Mouse (Mus musculus) layer of hippocampus, adult 2 months (tissue): ENCODE results near the gene Xylb. TPM values are rescaled to one million over a fixed set of nuclear protein-coding genes. Genes with fewer than 3 reads are reported as not detected.

Source experiments
- DNase-seq, 2 experiments: peaks; one replicate each; pipeline ENCODE4 v3.0.0; 2022; ENCODE audit warnings: low spot score in 2 of 2
- H3K27ac ChIP-seq: fragments of 200-600 bp; 2 replicates; pipeline ENCODE4 v1.8.1; 2022
- H3K4me3 ChIP-seq: fragments of 200-600 bp; 2 replicates; pipeline ENCODE4 v1.8.1; 2022; ENCODE audit warnings: mild to moderate bottlenecking
- CTCF ChIP-seq: fragments of 200-600 bp; conservative IDR thresholded peaks from 2 replicates; pipeline ENCODE4 v1.8.1; 2022; ENCODE audit warnings: antibody characterized with exemption, mild to moderate bottlenecking, moderate library complexity
- total RNA-seq, 2 experiments: library from RNA; stranded (reverse); gene quantifications; 2 replicates each; pipeline ENCODE4 v1.2.3; 2021

Gene Xylb
- total RNA-seq, 2 experiments from 2014 or later: 4.9 to 5.1 TPM

- H3K4me3 ChIP-seq: no peak overlapping the region
- no peak for DNase-seq
- no peak for TF ChIP-seq CTCF
- H3K27ac ChIP-seq: no peak overlapping the region
Observed at GRCm38 (mm10) chr9:119419852-119420438, 62.8 kb downstream of the Xylb start.

- no peak overlapping the region for H3K4me3 ChIP-seq
- TF ChIP-seq CTCF: no peak
- DNase-seq: no peak
- peak overlapping the region; percentile 14; the same call in 1 of the 2 replicates for H3K27ac ChIP-seq
Observed at GRCm38 (mm10) chr9:119425217-119425975, 68.2 kb downstream of the Xylb start.

- DNase-seq: no peak
- H3K27ac ChIP-seq: 0 out of 2 replicates have a peak overlapping the region, but pooled peaks have one; percentile 14
Observed at GRCm38 (mm10) chr9:119425976-119426415, 68.8 kb downstream of the Xylb start.

GRCm38 (mm10) chr9:119426483-119426882 is 69.3 kb downstream of the Xylb start:
- DNase-seq: no peak
- TF ChIP-seq CTCF: no peak
- Histone ChIP-seq H3K27ac (no peak overlapping the region), H3K4me3 (no peak overlapping the region)

More at GRCm38 (mm10) chr9:119425976-119426415, 68.8 kb downstream of the Xylb start:
- no peak for TF ChIP-seq CTCF
- no peak overlapping the region for H3K4me3 ChIP-seq

GRCm38 (mm10) chr9:119430311-119430710 is 73.1 kb downstream of the Xylb start:
- TF ChIP-seq CTCF: peak; percentile 90
- H3K4me3 ChIP-seq: no peak overlapping the region

GRCm38 (mm10) chr9:119435855-119436254 is 78.7 kb downstream of the Xylb start:
- DNase-seq: no peak
- Histone ChIP-seq H3K4me3 (no peak overlapping the region), H3K27ac (no peak overlapping the region)
- TF ChIP-seq CTCF: no peak

More at GRCm38 (mm10) chr9:119430311-119430710, 73.1 kb downstream of the Xylb start:
- DNase-seq: peak; percentile 63 to 77
- no peak overlapping the region for H3K27ac ChIP-seq

GRCm38 (mm10) chr9:119438065-119438464 is 80.9 kb downstream of the Xylb start:
- no peak overlapping the region for H3K27ac ChIP-seq
- no peak for TF ChIP-seq CTCF
- no peak overlapping the region for H3K4me3 ChIP-seq
- DNase-seq: no peak

- no peak for TF ChIP-seq CTCF
- H3K27ac ChIP-seq: no peak overlapping the region
Observed at GRCm38 (mm10) chr9:119438498-119439000, 81.4 kb downstream of the Xylb start.

More at GRCm38 (mm10) chr9:119438498-119439000, 81.4 kb downstream of the Xylb start:
- DNase-seq: no peak
- H3K4me3 ChIP-seq: no peak overlapping the region

Other genes with a start within 250 kb of the Xylb start
- gene Acaa1b, start 200.3 kb upstream of the Xylb start, total RNA-seq: 1 to 10 TPM; 1.6 TPM
- not detected for gene Gm47289, start 198.2 kb upstream of the Xylb start, total RNA-seq
- gene Slc22a13, start 148.3 kb upstream of the Xylb start, total RNA-seq: not detected
- 10 to 100 TPM; 30.2 to 31.2 TPM for gene Oxsr1, start 35.0 kb upstream of the Xylb start, total RNA-seq
- gene Acaa1a, start 17.7 kb upstream of the Xylb start, total RNA-seq: 10 to 100 TPM; 77.9 to 83.1 TPM
- gene Myd88, start 16.0 kb upstream of the Xylb start, total RNA-seq: 1 to 10 TPM; 5.4 to 5.7 TPM
- not detected for gene Slc22a14, start 8.2 kb downstream of the Xylb start, total RNA-seq
- gene Acvr2b, start 44.7 kb downstream of the Xylb start, total RNA-seq: 10 to 100 TPM; 13.9 to 14.8 TPM
- gene Exog, start 87.6 kb downstream of the Xylb start, total RNA-seq: 10 to 100 TPM; 17.1 to 19.1 TPM
- under 1 TPM; 0.86 to 0.97 TPM for gene Scn5a, start 221.6 kb downstream of the Xylb start, total RNA-seq